Mouse (Mus musculus) left cerebral cortex, postnatal 14 days (tissue): ENCODE data around the gene Car14. TPM values are rescaled to one million over a fixed set of nuclear protein-coding genes. Genes with fewer than 3 reads are reported as not detected.
A peak's percentile ranks its signal among the peaks of the same experiment; 100 is the strongest.
"Not testable (repeated sequence)": the region's sequence is repeated elsewhere in the genome, so short reads cannot be mapped to it uniquely, and the experiment has no call there.

Experiments used
- DNase-seq, 2 experiments: peaks; one replicate each; pipeline ENCODE4 v3.0.0; 2021 to 2022; ENCODE audit warnings: low spot score in 2 of 2, mixed read lengths in 1 of 2
- intact Hi-C: fragments of 180-260 bp; cut with DNase I; formaldehyde crosslinking; loops from one replicate; pipeline ENCODE4 v1.15.1; 2025
- total RNA-seq, 2 experiments: library from RNA; stranded (reverse); gene quantifications; 2 replicates each; pipeline ENCODE4 v1.2.3; 2021

Gene Car14
- total RNA-seq, 2 experiments from 2014 or later, result 5.3 to 5.5 TPM

DNA sequence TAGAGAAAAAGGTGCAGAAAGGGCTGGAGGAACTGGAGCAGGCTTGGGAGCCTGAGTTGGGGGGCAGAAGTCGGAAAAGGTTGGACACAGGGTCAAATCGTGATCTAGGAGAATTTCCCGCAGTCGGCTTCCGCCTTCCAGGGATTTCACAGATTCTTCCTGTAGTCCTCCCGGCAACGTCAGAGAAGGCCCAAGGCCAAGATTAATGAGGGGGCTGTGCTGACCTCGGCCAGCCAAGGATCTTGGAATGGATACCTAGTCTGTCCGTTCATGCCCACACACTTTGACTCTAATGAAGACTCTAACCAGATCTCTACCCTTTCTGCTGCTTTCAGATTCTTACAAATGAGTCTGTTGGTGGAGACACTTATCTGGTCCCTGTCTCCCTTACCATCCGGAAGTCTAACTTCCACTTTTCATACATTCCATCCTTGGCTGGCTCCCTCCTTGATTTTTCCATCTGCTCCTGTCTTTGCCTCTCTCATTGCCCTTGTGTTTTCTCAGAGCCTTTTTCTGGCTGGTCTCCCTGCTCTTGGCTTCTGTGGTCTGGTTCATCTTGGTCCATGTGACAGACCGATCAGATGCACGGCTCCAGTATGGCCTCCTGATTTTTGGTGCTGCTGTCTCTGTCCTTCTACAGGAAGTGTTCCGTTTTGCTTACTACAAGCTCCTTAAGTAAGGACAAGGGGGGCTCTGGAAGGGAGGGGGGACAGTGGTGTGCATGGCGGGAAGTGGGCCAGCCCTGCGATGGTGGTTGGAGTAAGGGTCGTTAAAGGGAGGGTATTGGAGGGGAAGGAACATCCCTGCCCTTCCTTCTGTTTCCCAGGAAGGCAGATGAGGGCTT, 10.0 kb downstream of the Car14 start:
- DNase-seq, result peak in 1 of 2 experiments; percentile 31
- intact Hi-C loops, result no loop called here

DNA sequence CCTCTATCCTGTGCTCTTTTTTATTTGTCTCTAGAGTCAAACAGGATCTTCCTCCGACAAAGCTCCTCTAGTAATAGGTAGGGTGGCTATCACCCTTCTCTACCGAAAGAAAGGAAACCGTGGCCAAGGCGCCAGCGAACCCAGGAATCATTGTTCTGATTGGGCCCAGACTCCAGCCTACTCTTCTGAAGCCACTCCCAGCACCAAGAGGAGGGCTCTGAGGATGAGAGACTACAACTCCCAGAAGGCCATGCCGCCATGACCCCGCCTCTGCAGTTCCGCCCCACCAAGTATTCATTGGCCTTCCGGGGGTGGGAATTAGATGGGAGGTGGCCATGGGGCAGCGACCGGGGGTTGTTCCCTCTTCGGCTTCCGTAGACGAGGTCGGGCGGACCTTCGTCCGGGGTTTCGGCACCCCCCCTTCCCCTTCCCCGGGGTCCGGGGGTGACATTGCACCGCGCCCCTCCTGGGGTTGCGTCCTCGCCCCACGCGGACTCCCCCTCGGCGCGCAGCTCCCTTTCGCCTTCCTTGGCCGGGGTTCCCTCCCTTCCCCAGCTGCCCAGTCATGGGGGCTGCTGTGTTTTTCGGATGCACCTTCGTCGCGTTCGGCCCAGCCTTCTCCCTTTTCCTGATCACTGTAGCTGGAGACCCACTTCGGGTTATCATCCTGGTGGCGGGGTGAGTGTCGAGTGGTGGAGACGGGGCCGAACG, 10.7 kb downstream of the Car14 start, which contains the start of gene Aph1a:
Gene Aph1a, plus strand, starts transcription at position 364 of the 711 bp plus-strand sequence.
- intact Hi-C loops, result not testable (repeated sequence)
- peak; percentile 95 to 97 for DNase-seq

DNA sequence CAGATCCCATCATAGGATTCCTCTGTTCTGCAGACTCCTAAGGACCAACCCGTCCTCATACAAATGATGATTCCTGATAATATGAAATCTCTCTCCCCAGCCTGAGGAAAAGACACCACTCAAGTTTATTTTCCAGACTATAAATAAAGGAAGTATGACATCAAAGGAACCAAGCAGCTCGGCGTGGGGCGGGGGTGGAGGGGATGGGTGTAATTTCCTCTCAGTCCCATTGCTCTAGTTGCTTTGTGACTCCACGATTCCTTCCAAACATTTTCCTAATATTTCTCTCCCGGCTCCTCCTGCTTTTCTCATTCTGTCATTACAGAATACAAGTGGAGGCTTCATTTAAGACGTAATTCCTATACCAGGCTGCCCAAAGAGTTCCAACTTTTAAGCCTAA, 11.4 kb downstream of the Car14 start:
- DNase-seq, result no peak
- intact Hi-C loops, result no loop called here

DNA sequence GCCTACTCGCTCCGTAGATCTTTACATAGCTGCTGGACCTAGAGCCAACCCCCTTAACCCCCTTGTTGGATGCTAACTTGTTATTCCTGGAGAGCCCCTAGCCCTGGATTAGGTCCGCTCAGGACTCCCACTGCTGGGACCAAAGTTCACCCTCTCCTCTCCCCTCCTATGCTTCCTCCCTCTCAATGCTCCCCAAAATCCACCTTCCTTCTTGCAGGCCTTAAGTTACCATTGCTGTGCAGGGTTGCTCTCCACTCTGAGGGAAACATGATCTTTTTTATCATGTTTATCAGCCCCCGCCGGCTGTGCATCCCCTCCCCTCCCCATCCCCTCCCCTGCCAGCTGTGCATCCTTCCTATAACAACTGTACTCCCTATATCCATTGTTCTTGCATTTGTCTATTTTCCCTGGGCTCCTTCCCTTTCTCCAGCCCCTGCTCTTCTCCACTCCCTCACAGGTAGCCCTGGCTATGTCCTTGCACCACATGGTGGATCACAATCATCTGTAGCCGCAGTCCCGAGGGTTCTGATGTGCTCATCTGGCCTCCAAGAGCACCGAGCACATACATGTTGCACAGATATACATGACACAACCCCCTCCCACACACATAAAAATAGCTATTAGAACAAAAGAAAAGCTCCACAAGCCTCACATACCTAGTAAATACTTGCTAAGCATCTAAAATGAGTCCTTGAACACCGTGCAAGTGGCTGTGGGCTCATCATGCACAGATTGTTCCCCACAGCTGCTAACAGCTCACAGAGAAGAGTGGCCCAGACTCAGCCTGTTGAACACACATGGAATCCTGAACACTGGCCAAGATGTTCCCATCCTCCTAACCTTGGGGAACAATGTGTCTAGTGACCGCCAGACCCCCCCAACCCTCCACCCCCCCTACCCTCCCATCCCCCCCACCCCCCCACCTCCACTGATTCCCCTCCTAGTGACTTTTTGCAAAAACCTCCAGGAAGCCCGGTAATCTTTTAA, 12.1 kb downstream of the Car14 start:
- intact Hi-C loops, result no loop called here

DNA sequence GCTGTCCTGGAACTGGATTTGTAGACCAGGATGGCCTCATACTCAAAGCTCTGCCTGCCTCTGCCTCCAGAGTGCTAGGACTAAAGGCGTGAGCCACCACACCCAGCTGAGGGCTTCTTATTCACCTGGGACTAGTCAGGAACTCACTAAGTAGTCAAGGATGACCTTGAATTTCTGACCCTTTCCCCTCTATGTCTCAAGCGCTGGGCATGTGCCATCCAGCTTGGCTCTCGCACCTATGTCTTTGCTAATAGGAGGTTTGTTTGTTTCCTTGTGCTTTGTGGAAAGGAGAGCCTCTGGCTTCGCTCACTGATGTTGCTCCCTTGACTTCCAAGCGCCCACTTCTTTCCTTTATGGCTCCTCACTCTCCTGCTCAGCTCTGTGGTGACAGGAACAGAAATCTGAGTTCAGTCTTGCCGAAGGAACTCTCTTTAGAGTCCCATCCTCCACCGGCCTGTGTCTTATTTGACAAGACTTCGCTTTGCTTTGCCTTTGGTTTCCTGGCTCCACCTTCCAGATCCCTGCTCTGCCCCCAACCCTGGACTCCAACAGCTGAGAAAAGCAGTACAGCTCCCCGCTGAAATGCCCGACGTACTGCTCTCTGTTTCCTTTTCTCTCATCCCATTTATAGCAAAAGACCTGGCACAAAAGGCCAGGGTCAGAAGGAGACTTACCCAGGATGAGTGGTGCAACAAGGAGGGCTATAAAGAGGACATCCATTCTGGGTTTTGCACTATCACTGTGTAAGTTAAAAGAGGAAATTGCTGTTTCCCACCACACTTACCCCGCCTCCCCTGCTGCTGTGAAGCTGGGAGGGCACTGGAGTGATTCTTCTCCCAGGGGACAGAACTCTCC, 13.1 kb downstream of the Car14 start, which contains the start of gene BC028528:
Gene BC028528, minus strand, starts transcription at position 795 of the 855 bp plus-strand sequence.
- intact Hi-C loops, result no loop called here
- no peak for DNase-seq

More for the DNA sequence above, 12.1 kb downstream of the Car14 start:
- DNase-seq, result no peak

DNA sequence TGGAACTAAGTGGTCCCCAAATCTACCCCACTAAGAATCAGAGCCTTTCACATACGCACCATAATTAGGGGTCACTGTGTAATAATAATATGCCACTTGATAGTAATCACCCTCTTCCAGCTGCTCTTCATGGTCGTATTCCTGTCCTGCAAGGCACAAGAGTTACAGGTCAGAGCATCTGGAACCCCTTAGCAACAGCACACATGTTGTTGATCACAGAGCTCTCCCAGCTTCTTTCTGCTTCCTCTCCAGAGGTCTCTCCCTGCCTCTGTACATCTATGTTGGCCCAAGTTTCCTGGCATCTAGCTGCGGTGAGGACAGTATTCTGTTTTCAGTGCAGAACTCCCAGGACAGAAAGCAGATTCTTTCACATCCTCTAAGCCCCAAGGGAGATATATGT, 14.8 kb downstream of the Car14 start:
- DNase-seq, result no peak

DNA sequence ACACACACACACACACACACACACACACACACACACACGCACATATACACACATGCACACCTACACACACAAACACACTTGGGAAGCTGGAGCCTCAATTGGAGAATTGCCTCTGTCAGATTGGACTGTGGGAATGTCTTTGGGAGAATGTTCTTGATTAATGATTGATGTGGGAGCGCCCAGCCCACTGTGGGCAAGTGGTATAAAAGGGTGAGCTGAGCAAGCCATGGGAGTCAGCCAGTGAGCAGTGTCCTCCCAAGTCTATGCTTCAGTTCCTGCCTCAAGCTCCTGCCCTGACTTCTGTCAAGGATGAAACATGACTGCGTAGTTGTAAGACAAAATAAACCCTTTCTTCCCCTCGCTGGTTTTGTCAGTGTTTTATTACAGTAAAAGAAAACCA, 16.9 kb downstream of the Car14 start:
- DNase-seq, result no peak
- intact Hi-C loops, result loop anchor here (10.0 kb wide), 1 partner anchor 167 kb away; the partner anchor contains the start of gene Vps45

More for the DNA sequence above, 14.8 kb downstream of the Car14 start:
- intact Hi-C loops, result loop anchor here (10.0 kb wide), 1 partner anchor 165 kb away; the partner anchor contains the start of gene Vps45

DNA sequence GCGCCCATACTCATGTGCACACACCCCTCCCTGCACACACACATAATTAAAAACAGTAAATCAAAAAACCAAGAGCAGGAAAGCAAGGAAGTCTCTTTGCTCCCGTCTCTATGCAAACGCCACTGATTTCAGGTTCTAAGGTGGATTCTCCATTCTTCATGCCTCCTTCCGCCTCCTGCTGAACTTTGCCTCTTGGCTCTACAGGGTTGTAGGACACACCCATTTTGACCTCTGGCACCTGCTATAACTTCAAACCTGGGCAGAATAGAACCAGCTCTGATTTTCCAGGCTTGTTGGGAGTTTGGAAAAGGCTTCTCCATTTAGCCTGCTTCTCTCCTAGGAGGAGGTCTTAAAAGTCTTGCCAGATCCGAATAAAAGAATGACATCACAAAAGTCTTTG, 20.1 kb downstream of the Car14 start:
- intact Hi-C loops, result loop anchor here (10.0 kb wide), 1 partner anchor 170 kb away; the partner anchor contains the start of gene Vps45
- DNase-seq, result no peak

DNA sequence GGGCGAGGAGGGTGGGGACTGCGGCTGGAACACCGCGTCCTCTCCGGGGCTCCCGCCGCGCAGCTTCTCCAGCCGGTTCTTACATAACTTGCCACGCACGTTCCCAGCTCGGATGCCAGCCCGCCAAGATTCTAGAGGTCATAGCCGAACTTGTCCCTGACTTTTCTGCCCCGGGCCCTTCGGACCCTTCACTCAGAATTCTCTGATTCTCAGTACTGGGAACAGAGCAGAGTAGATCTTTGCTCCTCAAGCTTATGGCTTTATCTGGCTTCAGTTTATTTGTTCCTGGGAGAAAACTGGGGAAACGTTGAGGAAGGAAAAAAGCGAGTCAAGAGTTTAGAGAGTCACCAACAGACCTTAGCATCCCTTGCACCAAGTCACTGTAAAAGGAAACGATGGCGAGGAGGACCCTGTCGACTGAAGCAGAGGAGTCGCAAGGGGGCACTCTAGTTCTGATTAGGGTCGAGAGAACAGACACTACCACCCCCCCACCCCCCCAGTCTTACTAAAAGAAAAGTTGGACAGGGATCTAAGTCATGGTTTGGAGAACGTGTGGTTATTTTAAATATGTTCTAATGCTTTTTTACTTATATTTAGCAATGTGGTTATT, 21.6 kb downstream of the Car14 start:
- intact Hi-C loops, result loop anchor here (1.0 to 10.0 kb wide), 2 partner anchors 24 to 172 kb away; partner anchors contain the start of gene Vps45
- DNase-seq, result peak; percentile 85 to 88

DNA sequence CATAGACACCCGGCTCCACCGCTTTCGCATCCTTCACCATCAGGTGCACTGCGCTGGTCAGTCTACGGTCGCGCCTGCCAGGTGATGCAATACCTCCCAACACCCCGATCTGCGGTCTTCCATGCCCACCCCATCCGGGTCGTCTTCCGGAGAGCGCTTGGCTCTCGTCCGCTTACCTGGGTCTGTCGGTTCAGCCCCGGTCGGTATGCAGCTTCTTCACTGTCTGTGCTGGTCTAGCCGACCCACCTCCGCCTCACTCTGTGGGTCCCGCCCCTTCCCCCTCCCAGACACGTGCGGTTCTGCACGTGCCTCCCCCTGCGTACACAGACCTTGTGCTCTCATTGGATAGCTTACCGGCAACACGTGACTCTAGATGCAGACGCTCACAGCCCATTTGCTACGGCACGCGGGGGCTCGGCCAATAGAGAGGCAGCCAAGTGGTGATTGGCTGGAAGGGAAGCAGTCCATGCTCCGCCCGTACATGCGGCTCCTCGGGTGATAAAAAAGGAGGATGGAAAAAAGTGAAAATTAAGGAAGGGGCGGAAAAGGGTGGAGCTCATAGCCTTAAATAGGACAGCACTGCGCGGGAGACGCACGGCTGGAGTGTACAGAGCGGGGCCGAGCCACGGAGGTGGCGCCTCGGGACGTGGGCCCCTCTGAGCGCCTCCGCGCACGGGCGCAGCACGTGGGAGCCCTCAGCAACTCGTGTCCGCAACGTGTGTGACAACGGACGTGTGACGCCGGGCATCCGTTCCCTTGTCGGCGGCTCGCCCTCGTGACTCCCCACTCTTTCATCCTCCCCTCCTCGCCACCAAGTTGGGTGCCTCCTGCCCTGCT, 22.3 kb downstream of the Car14 start, which contains the start of gene Ciart:
Gene Ciart, minus strand, starts transcription at position 273 of the 837 bp plus-strand sequence.
- peak; percentile 96 to 99 for DNase-seq
- intact Hi-C loops, result loop anchor here (1.0 to 10.0 kb wide), 2 partner anchors 25 to 173 kb away; partner anchors contain the start of gene Vps45

DNA sequence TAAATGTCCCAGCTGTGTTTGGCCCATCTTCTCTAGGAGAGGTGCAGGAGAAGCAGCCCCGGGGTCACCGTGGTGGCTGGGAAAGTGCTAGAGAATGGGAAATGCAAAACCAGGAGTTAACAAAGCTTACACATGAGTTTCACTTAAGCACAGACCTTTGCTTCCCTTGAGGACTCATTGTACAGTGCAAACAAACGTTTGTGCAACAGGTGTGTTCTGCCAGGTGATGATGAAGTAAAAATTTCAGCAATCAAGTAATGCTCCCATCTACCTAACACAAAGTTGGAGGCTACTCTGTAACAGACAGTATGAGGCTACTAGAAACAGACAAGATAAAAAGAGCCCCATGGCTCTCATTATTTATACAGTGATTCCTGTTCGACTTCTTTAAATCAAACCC, 25.4 kb downstream of the Car14 start:
- intact Hi-C loops, result no loop called here
- DNase-seq, result no peak

DNA sequence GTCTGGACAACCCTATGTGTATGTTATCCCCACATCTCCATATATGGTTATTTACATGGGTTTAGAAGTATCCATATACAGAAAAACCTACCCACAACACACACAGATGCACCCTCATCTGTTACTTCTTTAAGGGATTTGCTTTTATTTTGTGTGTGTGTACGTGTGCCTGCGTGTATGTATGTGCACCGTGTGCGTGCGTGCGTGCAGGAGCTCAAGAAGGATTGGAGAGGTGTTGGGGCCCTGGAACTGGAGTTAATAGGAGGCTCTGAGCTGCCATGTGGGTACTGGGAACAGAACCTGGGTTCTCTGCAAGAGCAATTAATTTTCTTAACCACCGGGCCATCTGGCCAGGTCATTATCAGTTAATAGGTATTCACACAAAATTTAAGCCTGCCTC, 32.4 kb downstream of the Car14 start:
- intact Hi-C loops, result no loop called here
- no peak for DNase-seq

DNA sequence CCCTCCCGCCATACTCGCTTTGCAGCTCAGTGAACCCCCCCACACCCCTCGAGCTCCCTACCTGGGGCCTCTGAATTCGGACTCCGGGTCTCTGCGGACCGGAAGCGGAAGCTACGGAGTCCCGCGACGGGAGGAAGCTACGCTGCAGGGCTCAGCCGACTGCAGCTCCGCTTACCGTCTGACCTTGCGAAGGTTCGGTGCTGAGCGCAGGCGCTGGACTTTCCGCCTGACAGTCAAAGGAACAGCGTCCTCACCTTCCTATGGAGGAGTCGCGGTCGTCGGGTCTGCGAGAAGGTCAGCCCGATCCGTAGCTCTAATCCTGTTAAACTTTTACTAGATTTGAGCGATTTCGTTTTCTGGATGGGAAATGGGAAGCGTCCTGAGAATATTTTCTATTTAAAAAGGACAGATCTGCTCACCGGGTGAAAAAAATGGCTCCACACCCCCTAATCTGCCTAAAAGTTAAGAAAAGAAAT, 33.1 kb downstream of the Car14 start, which contains the start of gene Mrps21:
Gene Mrps21, minus strand, starts transcription at position 128 of the 476 bp plus-strand sequence.
- intact Hi-C loops, result no loop called here
- DNase-seq, result peak; percentile 84 to 86

DNA sequence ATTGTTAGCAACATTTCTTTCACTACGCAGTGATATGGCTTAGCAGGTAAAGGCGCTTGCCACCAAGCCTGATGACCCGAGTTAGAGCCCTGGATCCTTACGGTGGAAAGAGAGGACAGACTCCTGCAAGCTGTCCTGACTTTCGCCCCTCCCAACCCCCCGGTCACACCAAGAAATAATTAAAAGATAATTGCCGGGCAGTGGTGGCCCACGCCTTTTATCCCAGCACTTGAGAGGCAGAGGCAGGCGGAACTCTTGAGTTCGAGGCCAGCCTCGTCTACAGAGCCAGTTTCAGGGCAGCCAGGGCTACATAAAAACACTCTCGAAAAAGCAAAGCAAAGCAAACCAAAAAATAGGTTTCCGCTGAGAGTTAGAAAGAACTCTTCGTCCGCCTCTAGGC, 33.5 kb downstream of the Car14 start:
- intact Hi-C loops, result no loop called here
- DNase-seq, result no peak

DNA sequence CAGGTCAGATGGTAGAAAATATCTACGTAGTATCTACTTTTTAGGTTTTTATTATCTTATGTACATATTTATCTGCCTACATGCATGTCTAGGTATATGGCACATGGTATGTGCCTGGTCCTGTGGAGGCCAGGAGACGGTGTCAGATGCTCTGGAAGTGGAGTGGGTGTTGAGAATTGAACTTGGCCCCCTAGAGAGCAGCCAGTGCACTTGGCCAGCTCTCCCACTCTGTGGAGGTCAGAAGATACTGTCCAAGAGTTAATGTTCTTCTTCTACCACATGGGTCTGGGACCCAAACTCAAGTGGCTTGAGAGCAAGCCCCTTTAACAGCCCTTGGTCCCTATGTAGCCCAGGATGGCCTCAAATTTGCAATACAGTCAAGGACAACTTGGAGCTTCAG, 37.1 kb downstream of the Car14 start:
- no peak for DNase-seq
- intact Hi-C loops, result no loop called here

DNA sequence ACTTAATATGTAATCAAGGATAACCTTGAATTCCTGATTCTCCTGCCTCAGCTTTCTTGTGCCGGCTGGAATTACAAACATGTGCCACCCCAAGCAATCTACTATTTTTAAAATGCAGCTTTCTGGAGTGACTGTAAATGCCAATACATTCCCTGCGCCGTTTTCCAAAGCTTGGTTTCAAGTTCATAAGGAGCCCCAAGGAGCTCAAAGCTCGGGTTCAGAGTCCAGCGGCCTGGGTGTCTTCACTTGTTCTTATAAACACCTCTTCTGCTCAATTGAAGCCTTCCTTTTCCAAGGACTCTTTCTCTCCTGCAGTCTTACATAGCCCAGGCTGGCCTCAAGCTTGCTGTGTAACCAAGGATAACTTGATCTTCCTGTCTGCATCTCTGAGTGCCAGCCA, 38.4 kb downstream of the Car14 start:
- DNase-seq, result no peak

More for the DNA sequence above, 38.4 kb downstream of the Car14 start:
- intact Hi-C loops, result no loop called here
